Mouse (Mus musculus): ENCODE measurements around the gene Olfr556.
"Not testable (repeated sequence)": the region's sequence is repeated elsewhere in the genome, so short reads cannot be mapped to it uniquely, and the experiment has no call there.

Olfr556 gene

DNA sequence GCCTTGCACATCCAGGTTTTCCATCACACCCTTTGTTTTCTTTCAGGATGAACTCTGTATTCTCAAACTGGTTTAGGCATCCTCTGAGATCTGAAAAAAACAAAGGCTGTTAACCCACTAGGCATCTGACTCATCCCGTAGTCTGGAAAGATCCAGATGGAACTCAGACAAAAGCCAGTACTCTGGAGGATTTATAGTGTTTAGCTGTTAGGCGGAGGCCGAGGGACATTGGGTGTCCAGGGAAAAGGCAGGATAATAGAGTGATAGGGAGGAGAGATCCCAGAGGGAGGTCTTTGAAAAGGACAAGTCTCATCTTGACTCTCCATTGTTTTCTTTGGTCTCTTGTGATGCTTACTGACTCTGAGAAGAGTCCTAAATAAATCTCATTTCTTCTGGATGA is at the start of gene Olfr556:
Gene Olfr556 (plus strand): TSS at position 301 of the 400 bp plus-strand sequence.
- no peak for DNase-seq (ENCODE audit: low spot score in 2 of 2)

DNA sequence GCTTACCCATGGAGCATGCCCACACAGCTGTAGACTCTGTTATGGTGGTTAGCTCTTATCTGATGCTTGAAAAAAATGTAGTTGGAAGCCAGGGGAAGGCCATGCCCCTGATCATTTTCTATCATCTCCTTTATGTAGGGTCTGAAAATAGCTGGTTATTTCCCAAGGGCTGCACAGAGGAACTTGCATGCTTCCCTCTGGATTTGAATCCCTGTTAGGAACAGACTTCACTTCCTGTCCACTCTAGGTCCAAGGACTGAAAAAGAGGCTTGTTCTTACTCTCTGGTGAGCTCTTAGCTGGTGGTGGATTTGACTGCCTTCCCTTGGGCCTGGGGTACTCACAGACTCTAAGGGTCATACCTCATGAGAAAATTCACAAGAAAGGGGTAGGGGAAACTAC is 46.6 kb upstream of the Olfr556 start, which contains the start of gene Olfr553:
Gene Olfr553 (minus strand): TSS at position 101 of the 400 bp plus-strand sequence.
- no peak for DNase-seq (ENCODE audit: low spot score in 2 of 2)

DNA sequence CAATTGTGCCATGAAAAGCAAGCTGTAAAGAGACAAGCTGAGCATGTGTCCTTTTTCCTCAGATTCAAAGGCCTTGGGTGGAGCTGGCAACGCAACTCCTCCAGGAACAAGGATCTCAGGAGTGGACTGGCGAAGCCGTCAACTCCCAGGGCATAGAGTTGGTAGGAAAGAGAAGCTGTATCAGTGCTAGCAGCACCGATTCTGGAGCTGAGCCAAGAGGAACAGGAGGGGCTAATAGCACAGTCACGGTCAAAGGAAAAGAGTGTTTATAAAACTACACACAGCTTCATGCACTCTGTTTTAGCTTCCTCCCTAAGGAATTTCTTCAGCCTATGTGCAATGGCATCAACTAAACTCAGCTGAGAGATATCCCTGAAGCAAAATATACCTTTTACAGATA is 45.1 kb upstream of the Olfr556 start:
- DNase-seq (ENCODE audit: low spot score in 2 of 2), result no peak

DNA sequence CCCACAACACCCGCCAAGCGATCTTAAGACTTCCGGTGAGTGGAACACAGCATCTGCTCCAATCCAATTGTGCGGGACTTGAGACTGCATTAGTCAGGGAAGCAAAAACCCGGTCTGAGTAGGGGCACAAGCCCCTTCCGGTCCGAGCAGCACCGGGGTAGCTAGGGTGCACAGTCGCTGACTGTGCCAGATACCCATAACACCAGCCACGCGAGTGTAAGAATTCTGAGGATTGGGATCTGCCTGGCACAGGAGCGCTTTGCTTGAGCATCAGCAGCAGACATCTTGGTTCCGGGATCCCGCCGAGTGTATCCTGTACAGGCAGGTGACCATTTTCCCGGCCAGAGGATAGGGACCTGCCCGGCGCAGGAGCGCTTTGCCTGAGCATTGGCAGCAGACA is 44.3 kb upstream of the Olfr556 start:
- DNase-seq (ENCODE audit: low spot score in 2 of 2), result not testable (repeated sequence)

DNA sequence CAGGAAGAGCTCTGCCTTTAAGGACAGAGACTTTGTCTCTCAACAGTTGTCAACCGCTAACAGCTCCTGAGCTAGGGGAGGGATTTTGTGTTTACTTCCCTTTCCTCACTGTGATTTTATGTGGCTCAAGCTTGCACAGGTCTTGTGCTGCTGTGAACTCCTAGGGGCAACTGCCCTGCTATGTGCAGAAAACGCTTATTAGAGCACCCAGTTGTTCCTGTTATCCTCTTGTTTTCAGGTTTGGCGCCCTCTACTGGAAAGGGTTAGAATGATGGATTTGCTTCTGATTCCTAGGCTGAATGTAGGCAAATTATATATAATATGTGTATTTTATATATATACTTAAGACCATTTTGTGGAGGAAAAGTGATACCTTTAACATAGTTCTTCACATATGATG is 28.0 kb upstream of the Olfr556 start:
- peak in 1 of 2 experiments; percentile 26 for DNase-seq (ENCODE audit: low spot score in 2 of 2)

DNA sequence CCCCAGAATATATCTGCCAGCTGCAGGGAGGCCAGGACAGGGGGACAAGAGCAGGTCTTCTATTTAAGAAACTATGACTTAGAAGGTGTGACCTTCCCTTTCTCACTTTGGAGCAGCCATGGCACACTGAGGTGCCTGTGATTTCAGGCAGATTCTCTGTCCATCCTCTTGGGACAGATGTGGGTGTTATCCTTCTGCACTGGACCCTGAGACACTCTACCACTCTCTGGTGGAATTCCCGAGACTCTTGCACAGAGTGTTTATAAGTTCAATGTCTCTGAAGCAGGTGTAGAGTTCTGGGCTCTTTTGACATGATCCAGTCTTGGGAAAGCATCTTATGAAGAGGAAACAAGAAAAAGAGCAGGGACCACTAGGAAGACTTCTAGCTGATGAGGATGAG is 26.6 kb upstream of the Olfr556 start, which contains the start of gene Olfr554:
Gene Olfr554 (plus strand): TSS at position 301 of the 400 bp plus-strand sequence.
- no peak for DNase-seq (ENCODE audit: low spot score in 2 of 2)

DNA sequence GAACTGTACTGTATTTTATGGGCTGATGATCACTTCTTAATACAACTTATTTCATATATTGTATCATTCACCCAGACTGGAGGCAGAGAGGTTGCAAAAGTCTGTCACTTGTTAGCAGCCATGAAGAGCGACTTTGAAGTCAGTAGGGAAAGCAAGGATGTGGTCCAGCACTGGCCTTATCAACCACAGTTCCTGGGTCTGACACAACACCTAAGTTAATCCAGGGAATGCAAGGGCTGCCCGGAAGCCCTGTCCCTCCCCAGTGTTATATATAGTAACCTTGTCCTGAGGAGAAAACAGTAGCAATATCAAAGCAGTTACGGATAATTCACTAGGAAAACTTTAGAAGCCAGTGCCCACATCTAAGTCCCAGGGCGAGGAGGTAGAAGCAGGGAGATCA is 19.8 kb upstream of the Olfr556 start:
- not testable (repeated sequence) for DNase-seq (ENCODE audit: low spot score in 2 of 2)

DNA sequence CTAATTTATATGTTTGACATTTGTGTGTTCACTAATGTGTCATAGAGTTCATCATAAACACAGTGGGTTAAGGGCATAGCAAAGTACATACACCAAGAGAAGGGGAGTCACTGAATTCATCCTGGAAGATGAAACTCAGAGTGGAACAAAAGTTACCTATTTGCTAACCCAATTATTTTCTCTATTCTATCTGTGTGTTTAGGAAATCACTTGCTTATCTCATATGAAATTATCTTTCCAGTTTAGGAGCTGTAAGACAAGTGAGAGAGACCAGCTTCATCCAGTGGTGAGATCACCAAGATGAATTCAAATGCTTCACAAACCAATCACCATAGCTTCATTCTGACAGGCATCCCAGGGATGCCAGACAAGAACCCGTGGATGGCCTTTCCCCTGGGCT is 6.2 kb upstream of the Olfr556 start, which contains the start of gene Olfr555:
Gene Olfr555 (plus strand): TSS at position 301 of the 400 bp plus-strand sequence.
- DNase-seq (ENCODE audit: low spot score in 2 of 2), result no peak

DNA sequence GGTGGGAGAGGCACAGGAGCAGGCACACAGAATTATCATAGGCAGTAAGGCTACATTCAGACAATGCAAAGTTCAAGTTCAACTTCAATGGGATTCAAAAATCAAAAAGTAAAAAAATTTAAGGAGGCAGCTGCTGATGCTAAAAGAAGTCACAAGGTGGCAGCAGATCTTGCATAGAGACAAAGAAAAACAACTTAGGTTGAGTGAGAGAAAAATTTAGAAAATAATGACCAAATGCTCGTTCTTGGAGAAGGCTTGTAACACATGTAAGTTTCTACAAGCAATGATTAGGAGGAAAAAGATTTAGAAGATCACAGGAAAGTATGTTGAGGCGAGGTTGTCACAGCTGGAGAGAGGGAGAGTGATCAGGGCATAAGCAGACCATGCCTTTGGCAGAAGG is 679 bp downstream of the Olfr556 start:
- no peak for DNase-seq (ENCODE audit: low spot score in 2 of 2)

DNA sequence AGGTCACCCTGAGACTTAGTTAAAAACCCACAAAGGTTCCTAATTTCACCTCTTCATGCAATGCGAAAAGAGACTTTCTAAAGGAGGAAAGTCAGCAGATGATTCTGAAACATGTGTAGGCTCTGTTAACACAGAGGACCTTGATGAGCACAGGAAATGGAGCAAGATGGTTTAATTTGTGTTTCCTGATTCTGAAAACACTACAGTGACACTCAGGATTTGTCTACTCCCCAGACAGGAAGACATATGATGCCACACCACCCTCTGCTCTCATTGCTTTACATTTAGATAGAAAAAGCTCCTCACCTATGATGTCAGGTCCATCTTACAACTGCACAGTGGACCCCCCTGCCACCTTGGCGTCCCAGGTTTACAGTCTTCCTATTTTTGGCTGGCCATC is 11.5 kb downstream of the Olfr556 start:
- no peak for DNase-seq (ENCODE audit: low spot score in 2 of 2)

DNA sequence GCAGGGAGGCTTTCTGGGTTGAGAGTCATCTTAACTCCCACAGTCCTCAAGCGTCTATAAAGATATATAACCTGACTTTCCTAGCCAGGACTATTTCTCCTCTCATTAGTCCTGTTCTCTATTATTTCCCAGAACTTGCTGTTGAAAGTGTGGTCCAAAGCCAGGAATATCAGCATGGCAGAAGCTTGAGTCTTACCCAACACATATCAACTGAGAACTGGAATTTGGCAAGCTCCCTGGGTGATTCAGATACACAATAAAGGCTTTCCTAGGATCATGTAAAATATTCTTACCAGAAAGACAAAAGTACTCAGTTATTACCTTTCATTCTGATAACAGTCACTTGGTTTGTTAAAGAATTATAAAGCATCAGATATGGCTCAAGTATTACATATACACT is 17.2 kb downstream of the Olfr556 start:
- no peak for DNase-seq (ENCODE audit: low spot score in 2 of 2)

DNA sequence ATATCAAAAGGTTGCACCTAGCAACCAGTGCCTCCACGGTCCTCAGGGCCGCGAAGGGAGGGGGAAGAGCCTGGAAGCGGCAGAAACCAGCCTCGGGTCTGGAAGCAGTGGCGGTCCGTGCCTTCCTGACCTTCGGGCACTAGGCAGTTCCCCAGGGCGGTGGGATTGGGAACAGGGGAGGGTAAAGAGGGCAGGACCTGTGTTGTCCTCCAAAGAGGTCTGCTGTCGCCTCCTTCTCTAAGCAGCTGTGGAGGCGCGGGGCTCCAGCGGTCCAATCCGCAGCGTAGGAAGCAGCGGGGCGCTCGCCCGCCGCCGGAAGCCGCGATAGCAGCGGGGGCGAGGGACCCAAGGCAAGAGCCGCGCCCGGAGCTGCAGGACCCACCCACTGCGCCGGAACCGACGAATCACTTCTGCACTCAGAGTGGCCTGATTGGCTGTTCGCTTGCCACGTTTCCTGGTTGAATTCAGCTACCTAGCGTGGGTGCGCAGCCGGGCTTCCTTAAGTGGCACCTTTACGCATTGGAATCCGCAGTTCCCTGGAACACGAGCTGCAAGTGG is 22.3 kb downstream of the Olfr556 start, which contains the start of gene Trim68:
Gene Trim68 (minus strand): TSS at position 384 of the 558 bp plus-strand sequence.
- DNase-seq (ENCODE audit: low spot score in 2 of 2), result peak; percentile 94 to 96

DNA sequence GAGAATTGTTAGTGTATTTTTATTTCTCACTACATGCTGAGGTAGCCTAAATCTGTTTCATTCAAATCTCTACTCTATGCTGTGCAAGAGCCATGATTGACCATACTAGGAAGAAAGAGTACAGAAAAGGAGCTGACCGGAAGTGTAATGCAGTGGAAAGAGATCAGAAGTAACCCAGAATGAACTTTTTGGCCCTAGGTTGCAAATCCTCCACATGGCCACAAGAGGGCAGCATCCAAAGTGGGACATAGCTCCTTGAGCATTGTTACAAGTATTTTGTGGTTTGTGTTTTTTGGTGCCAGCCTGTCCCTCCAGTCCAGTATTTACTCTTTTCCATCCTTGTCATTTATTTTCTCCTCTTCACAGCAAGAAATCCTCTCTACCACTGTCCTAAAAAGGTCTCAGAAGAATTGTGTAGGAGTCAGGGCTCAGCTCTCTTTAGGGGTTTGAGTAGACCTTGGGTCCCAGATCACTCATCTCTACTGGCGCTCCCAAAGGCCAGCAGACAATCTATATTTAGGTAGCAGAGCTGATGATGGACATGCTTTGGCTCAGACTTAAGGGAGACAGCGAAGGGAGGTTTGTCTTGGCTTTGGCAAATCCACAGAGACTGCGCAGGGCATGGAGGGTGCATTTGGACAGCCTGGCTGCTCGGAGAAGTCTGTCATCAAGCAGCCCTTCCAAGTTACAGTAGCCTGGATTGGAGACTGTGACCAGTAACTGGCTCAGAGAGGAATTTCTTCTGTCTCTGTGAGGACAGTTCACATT is 30.8 kb downstream of the Olfr556 start, which contains the start of gene Olfr557:
Gene Olfr557 (plus strand): TSS at position 553 of the 768 bp plus-strand sequence.
- peak in 1 of 2 experiments; percentile 43 for DNase-seq (ENCODE audit: low spot score in 2 of 2)

DNA sequence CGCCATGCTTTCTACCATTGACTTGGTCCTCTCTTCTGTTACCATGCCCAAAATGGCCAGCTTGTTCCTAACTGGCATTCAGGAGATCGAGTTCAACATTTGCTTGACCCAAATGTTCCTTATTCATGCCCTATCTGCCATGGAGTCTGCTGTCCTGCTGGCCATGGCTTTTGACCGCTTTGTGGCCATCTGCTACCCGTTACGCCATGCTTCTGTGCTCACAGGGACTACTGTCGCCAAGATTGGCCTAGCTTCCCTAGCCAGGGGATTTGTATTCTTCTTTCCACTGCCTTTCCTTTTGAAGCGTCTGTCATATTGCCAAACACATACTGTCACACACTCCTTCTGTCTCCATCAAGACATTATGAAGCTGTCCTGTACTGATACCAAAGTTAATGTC is 33.8 kb downstream of the Olfr556 start:
- DNase-seq (ENCODE audit: low spot score in 2 of 2), result no peak

DNA sequence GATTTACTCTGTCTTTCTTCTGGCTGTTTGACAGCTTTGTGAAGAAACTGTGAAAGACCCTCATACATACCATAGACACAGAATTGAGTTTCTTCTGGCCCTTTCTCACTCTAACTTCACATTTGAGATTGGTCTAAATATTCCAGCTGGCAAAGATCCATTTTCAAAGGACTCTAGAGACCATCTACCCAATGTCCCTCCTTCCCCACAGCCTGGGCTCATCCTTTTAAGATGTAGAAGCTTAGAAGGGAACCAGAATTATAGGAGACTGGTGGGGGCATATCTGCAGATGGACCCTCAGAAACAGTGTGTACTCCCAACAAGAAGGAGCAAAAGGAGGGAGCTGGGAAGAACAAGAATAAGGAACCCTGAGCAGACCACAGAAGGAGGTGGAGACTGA is 37.2 kb downstream of the Olfr556 start, which contains the start of gene Olfr558:
Gene Olfr558 (plus strand): TSS at position 301 of the 400 bp plus-strand sequence.
- DNase-seq (ENCODE audit: low spot score in 2 of 2), result no peak

DNA sequence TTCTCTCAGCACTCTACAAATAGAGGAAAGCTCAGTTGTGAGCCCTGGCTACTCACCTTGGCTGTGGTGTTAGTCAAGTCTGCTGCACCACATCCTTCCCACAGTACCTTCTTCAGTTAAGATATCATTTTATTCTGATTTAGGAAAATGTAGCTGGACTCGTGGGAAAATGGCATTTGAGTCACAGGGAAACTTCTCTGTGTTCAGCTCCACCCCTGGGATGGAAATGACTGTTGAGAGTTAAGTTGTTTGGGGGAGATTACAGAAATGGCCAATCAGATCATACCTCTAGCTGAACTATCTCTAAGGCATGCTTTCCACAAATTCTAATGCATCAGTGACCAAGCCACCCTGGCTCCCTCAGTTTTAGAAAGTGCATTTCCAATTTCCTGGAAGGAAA is 54.3 kb downstream of the Olfr556 start, which contains the start of gene Olfr33:
Gene Olfr33 (minus strand): TSS at position 101 of the 400 bp plus-strand sequence.
- no peak for DNase-seq (ENCODE audit: low spot score in 2 of 2)

All from right cerebral cortex, postnatal 10 days (tissue).